Mouse (Mus musculus) E14TG2a.4 (cell line): ENCODE results near the gene Tmc5.
A peak's percentile ranks its signal among the peaks of the same experiment; 100 is the strongest.

ENCODE experiments used
- H3K27me3 ChIP-seq: 2 replicates; pipeline ENCODE4 v1.6.1; 2014; ENCODE audit warnings: low read length, control low read depth; ENCODE audit not compliant: insufficient read depth
- H3K36me3 ChIP-seq: 2 replicates; pipeline ENCODE4 v1.6.1; 2014; ENCODE audit warnings: low read length, control low read depth; ENCODE audit not compliant: insufficient read depth
- H3K4me1 ChIP-seq: replicated peaks from 2 replicates; pipeline ENCODE4 v1.6.1; 2014; ENCODE audit warnings: low read depth, low read length, control low read depth
- H3K4me3 ChIP-seq: replicated peaks from 2 replicates; pipeline ENCODE4 v1.5.1; 2014; ENCODE audit warnings: mild to moderate bottlenecking, low read length
- H3K9me3 ChIP-seq: 2 replicates; pipeline ENCODE4 v1.6.1; 2014; ENCODE audit warnings: low read length, control low read depth
- CTCF ChIP-seq: conservative IDR thresholded peaks from 2 replicates; pipeline ENCODE4 v1.5.1; 2014; ENCODE audit warnings: low read length
- NANOG ChIP-seq: IDR thresholded peaks from 2 replicates; pipeline ENCODE4 v1.6.1; 2014; ENCODE audit warnings: borderline replicate concordance, low read length, mixed read lengths
- POU5F1 ChIP-seq: IDR thresholded peaks from 2 replicates; pipeline ENCODE4 v1.6.1; 2014; ENCODE audit warnings: low read length, borderline replicate concordance

Gene Tmc5

DNA sequence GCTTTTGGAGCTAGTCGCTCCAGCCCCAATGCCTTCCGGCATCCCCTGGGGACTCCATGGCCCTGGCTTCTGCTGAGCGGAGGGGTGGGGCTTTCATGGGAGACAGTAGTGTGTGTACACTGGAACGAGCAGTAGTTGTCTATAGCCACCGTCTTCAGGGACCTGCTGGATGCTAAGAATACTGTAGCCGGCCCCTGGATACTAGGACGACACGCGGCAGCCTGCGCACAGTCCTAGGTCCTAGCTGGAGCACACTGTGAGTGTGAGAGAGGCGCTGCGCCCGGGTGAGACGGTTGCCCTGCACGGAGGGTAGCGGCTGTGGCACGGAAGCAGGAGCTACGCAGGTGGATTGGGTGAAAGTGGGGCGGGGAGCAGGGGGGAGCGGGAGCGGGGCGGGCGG, at the start of gene Tmc5:
TSS of gene Tmc5 (plus strand) at position 97 of the 400 bp plus-strand sequence.
- Histone ChIP-seq H3K36me3 (no peaks in the 10 kb centered on the region), H3K4me1 (peaks cover 55% of the 10 kb centered on the region)
- no peak for TF ChIP-seq CTCF
- TF ChIP-seq POU5F1: no peak
- TF ChIP-seq NANOG: no peak

GRCm38 (mm10) chr7:118547451-118547850, 49.6 kb upstream of the Tmc5 start:
- TF ChIP-seq CTCF (no peak), NANOG (no peak), POU5F1 (no peak)
- H3K4me1 ChIP-seq: peaks cover 10% of the 10 kb centered on the region; the same call in 1 of the 2 replicates
- H3K27me3 ChIP-seq: no peaks in the 10 kb centered on the region
- H3K9me3 ChIP-seq: no peaks in the 10 kb centered on the region
- H3K36me3 ChIP-seq: no peaks in the 10 kb centered on the region
- no peak overlapping the region for H3K4me3 ChIP-seq

More for the DNA sequence above, at the start of gene Tmc5:
- H3K9me3 ChIP-seq: no peaks in the 10 kb centered on the region
- H3K4me3 ChIP-seq: peak within 1 kb of the TSS; percentile 69
- H3K27me3 ChIP-seq: peaks cover 34% of the 10 kb centered on the region

DNA sequence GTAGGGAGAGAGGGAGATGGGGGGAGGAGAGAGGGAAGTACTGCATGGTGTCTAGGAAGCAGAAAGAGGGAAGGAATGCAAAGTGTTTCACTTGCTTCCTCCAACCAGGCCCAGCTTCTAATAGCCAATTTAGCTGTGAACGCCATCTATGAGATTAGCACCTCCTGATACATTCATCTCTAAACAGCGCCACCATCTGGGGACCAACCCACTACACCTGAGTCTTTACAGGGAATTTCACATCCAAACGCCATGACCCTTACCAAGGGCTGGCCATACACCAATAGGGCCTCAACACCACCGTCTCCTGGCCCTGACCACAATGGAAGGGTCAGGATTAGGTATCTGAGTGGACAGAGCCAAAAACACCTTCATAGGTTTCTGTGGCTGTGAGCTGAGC, 43.2 kb upstream of the Tmc5 start:
- Histone ChIP-seq H3K27me3 (no peaks in the 10 kb centered on the region), H3K36me3 (no peaks in the 10 kb centered on the region)

DNA sequence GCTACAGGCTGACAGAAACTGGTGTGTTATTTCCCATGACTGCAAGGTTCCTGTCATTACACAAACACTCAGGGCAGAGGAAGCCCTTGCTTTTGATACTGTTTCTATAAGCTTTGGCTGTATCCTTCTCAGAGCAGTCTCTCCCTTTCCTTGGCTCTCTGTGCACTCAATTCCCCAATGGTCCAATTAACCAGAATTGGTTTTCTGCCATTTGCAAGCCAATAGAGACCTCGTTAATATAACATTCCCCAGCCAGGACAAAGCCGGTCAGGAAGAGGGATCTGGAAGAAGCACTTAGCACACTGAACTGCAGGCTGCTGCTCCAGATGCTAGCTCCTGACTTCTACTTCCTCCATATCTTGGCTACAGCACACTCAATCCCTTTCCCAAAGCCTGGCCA, 42.8 kb upstream of the Tmc5 start:
- Histone ChIP-seq H3K4me3 (no peak overlapping the region), H3K27me3 (no peaks in the 10 kb centered on the region), H3K9me3 (0 out of 2 replicates have a peak, but pooled peaks cover 4% of the 10 kb centered on the region), H3K4me1 (peaks cover 8% of the 10 kb centered on the region; the same call in 1 of the 2 replicates), H3K36me3 (no peaks in the 10 kb centered on the region)
- TF ChIP-seq CTCF (no peak), NANOG (no peak), POU5F1 (no peak)

More for the DNA sequence above, 43.2 kb upstream of the Tmc5 start:
- TF ChIP-seq POU5F1 (no peak), CTCF (peak; percentile 16), NANOG (no peak)
- H3K4me3 ChIP-seq: no peak overlapping the region
- H3K9me3 ChIP-seq: 0 out of 2 replicates have a peak, but pooled peaks cover 4% of the 10 kb centered on the region
- peaks cover 11% of the 10 kb centered on the region; the same call in 1 of the 2 replicates for H3K4me1 ChIP-seq

- no peak overlapping the region for H3K4me3 ChIP-seq
- no peaks in the 10 kb centered on the region for H3K9me3 ChIP-seq
- H3K27me3 ChIP-seq: peaks cover 23% of the 10 kb centered on the region
- H3K4me1 ChIP-seq: peaks cover 25% of the 10 kb centered on the region
- H3K36me3 ChIP-seq: no peaks in the 10 kb centered on the region
- TF ChIP-seq NANOG (peak; percentile 36; the same call in 1 of the 2 replicates), CTCF (no peak)
Measured at GRCm38 (mm10) chr7:118569121-118569543, 28.0 kb upstream of the Tmc5 start.

GRCm38 (mm10) chr7:118571350-118571749, 25.7 kb upstream of the Tmc5 start:
- no peaks in the 10 kb centered on the region for H3K36me3 ChIP-seq
- peaks cover 41% of the 10 kb centered on the region for H3K4me1 ChIP-seq
- TF ChIP-seq POU5F1: no peak
- TF ChIP-seq CTCF: no peak
- TF ChIP-seq NANOG: no peak
- H3K4me3 ChIP-seq: no peak overlapping the region
- H3K27me3 ChIP-seq: peaks cover 41% of the 10 kb centered on the region
- no peaks in the 10 kb centered on the region for H3K9me3 ChIP-seq

GRCm38 (mm10) chr7:118572039-118572438, 25.1 kb upstream of the Tmc5 start:
- Histone ChIP-seq H3K4me3 (no peak overlapping the region), H3K27me3 (peaks cover 44% of the 10 kb centered on the region), H3K4me1 (peaks cover 47% of the 10 kb centered on the region), H3K36me3 (no peaks in the 10 kb centered on the region), H3K9me3 (no peaks in the 10 kb centered on the region)
- no peak for TF ChIP-seq POU5F1
- peak; percentile 69; the same call in 1 of the 2 replicates for TF ChIP-seq NANOG
- no peak for TF ChIP-seq CTCF

- H3K36me3 ChIP-seq: no peaks in the 10 kb centered on the region
- TF ChIP-seq POU5F1 (no peak), NANOG (no peak), CTCF (no peak)
- H3K4me1 ChIP-seq: peaks cover 83% of the 10 kb centered on the region
- H3K4me3 ChIP-seq: no peak overlapping the region
- peaks cover 5% of the 10 kb centered on the region; the same call in 1 of the 2 replicates for H3K9me3 ChIP-seq
- H3K27me3 ChIP-seq: peaks cover 81% of the 10 kb centered on the region
Measured at GRCm38 (mm10) chr7:118578269-118578668, 18.8 kb upstream of the Tmc5 start.

DNA sequence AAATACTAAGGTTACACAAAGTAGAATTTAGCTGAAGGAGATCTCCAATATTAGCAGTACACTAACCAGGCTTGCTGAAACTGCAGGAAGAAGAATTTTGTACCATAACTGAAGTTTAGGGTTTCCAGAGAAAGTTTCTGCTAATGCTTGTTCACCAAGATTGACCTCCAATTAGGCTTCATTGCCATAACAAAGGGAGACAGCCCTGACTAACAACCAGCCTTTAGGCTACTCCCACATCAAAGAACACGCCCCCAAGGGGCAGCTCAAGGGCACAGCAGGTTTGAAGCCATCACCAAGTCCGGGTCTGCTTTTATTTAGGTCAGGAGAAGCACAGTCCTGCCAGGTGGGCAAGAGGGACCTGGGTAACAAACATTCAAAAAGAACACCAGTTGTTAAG, 17.2 kb upstream of the Tmc5 start:
- H3K4me1 ChIP-seq: peaks cover 91% of the 10 kb centered on the region
- peaks cover 5% of the 10 kb centered on the region; the same call in 1 of the 2 replicates for H3K9me3 ChIP-seq
- peaks cover 84% of the 10 kb centered on the region for H3K27me3 ChIP-seq
- no peaks in the 10 kb centered on the region for H3K36me3 ChIP-seq
- H3K4me3 ChIP-seq: no peak overlapping the region
- TF ChIP-seq NANOG: peak; percentile 92
- TF ChIP-seq CTCF: peak; percentile 31; the same call in 1 of the 2 replicates
- TF ChIP-seq POU5F1: peak; percentile 91; the same call in 1 of the 2 replicates
